Mouse (Mus musculus): Measurements from ENCODE around the gene Hoxa10.

DNA sequence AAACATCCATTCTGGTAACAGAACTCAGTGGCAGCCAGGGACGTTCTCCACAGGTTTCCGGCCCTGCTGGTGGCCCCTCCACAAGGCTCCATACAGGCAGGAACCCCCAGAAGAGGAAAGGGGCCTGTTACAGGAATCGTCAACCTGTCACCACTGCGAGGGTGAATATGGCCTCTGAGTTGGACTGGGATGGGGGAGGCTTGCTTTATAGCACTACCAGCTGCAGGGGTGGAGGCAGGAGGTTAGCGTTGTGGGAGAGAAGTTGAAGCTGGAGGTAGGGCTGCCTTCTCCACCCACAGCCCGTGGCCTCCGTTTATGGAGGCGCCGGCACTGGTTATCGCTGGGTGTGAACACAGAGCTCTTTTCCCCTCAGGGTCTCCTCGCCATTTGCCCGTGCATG, 40.4 kb upstream of the Hoxa10 start:
- no peak for TF ChIP-seq POLR2A (IDR thresholded peaks at IDR 0.05; ENCODE audit: borderline replicate concordance, insufficient read depth, low read length)
- TF ChIP-seq CTCF (IDR thresholded peaks at IDR 0.05; ENCODE audit: borderline replicate concordance, insufficient read depth, low read depth, low read length): no peak
